Mouse (Mus musculus): ENCODE data around the gene Ercc6l2. TPM values are rescaled to one million over a fixed set of nuclear protein-coding genes. Genes with fewer than 3 reads are reported as not detected.

Gene Ercc6l2
- polyA plus RNA-seq, 1 experiment from 2014 or later, result 32.1 TPM

DNA sequence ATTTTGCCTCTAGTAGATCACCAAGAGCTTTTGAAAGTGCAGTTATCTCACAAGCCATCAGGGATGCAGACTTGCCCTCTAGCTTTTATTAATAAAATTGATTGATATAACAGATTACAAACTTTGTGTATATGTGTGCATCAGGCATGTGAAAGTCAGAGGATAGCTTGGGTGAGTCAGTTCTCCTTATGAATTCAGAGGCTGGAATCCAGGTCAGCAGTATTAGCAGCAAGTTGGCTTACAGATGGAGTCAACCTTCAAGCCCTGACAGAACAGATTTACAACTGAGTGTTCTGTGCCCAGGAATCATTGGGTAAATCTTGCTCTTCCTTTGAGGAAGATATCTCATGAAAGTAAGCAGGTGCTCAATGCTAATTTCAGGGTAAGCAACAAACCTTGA is 891 bp downstream of the Ercc6l2 start:
- H3K27ac ChIP-seq (ENCODE audit: low read depth), result no peak overlapping the region

DNA sequence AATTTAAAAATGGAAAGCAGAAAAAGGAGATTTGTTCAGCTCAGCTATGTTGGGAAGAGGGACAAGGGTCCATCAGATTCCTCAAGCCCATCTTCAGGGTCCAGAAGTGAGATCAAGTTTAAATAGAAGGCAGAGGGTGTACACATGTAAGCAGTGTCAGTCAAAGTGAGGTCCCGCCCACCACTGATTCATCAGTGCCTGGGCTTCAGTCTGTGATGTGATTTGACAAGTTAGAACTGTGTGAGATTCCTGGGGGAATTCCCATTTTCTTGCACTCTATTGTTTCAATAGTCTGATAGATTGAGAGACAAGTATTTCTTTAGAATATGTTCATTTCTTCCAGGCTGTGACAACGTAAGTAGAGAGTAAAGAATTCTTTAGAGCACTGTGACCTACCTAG is 30.7 kb downstream of the Ercc6l2 start:
- Histone ChIP-seq H3K4me1 (ENCODE audit: insufficient read depth) (no peaks in the 10 kb centered on the region), H3K36me3 (ENCODE audit: insufficient read depth) (peaks cover 44% of the 10 kb centered on the region), H3K27me3 (ENCODE audit: insufficient read depth, low read length) (no peaks in the 10 kb centered on the region), H3K9ac (no peak overlapping the region), H3K4me2 (no peak overlapping the region), H3K27ac (ENCODE audit: low read depth) (no peak overlapping the region), H3K4me3 (ENCODE audit: low read depth, low read length) (no peak overlapping the region), H3K9me3 (ENCODE audit: low read depth, low read length) (no peaks in the 10 kb centered on the region)
- no peak for ATAC-seq (ENCODE audit: insufficient read depth)
- TF ChIP-seq CTCF (IDR thresholded peaks at IDR 0.05; ENCODE audit: low read depth), result no peak
- 91% methylated on average over 2 of the region's 2 CpGs for WGBS
- no peak for DNase-seq

More for the DNA sequence above, 891 bp downstream of the Ercc6l2 start:
- Histone ChIP-seq H3K4me2 (peak overlapping the region; percentile 93), H3K4me1 (ENCODE audit: insufficient read depth) (peaks cover 15% of the 10 kb centered on the region), H3K9me3 (ENCODE audit: low read depth, low read length) (no peaks in the 10 kb centered on the region), H3K9ac (peak overlapping the region; percentile 88), H3K27me3 (ENCODE audit: insufficient read depth, low read length) (no peaks in the 10 kb centered on the region), H3K4me3 (ENCODE audit: low read depth, low read length) (peak overlapping the region; percentile 67), H3K36me3 (ENCODE audit: insufficient read depth) (no peaks in the 10 kb centered on the region)
- ATAC-seq (ENCODE audit: insufficient read depth), result no peak
- no peak for DNase-seq
- no peak for TF ChIP-seq CTCF (IDR thresholded peaks at IDR 0.05; ENCODE audit: low read depth)

DNA sequence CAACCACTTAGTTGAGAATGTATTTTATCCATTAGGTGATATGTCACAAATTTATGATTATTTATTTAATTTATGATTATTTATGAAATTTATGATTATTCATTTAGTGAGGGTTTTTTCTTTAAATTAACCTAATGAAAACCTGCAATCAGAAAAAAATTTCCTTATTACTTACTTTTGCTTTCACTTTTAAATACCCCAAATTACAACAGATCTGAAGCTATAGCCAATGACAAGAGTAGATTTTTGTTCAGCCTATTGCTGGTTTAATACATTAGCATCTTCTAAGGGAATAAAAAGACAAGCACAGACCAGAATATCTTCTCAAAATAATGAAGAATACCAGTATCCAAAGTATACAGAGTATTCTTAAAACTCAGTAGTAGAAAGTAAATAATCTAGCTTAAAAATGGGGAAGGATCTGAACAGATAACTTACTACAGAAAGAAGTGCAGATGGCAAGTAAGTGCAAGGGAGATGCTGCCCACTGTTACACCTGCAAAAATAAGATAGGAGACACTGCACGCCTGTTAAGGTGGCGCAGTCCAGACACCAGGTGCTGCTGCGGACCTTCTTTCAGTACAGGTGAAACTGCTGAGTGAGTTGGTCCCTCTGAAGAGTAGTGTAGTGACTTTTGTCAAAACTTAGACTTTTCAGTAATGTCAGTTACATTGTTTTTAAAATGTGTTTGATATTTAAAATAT is 35.4 kb downstream of the Ercc6l2 start:
- no peak for ATAC-seq (ENCODE audit: insufficient read depth)
- 92% methylated on average over 3 of the region's 3 CpGs for WGBS

DNA sequence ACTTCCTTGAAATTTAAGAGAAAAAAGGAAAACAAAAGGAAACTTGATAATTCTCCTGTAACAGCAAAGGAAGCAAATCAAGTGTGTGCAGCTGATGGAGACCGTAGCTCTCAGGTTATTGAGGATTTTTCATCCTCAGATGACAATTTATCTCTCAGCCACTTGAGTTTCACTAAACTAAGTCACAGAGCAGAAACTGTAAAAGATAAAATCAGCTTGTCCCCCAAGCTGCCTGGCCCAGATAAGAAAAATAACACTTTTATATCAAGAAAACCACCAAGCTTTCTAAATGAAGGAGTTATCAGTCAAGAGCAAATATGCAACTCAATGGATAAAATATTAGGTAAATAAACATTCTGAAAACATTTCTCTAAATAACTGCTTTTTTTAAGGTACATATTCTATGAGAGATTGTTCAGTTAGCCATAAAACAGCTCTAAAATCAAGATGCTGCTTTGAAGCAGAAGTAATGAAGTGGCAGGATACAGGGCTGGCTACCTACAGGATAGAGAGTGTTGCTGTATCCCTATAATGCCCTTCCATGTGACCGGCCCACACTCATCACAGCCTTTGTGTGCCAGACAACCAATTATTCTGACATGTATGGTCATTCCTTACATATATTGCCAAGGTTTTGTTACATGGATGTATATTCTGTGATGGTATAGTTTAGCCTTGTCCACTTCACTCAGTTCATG is 57.7 kb downstream of the Ercc6l2 start:
- H3K4me2 ChIP-seq, result no peak overlapping the region
- no peaks in the 10 kb centered on the region for H3K27me3 ChIP-seq (ENCODE audit: insufficient read depth, low read length)
- H3K4me3 ChIP-seq (ENCODE audit: low read depth, low read length), result no peak overlapping the region
- peaks cover 28% of the 10 kb centered on the region for H3K36me3 ChIP-seq (ENCODE audit: insufficient read depth)
- WGBS, result 87% methylated on average over 2 of the region's 2 CpGs
- TF ChIP-seq CTCF (IDR thresholded peaks at IDR 0.05; ENCODE audit: low read depth), result no peak
- DNase-seq (no peak), ATAC-seq (ENCODE audit: insufficient read depth) (no peak)
- no peaks in the 10 kb centered on the region for H3K9me3 ChIP-seq (ENCODE audit: low read depth, low read length)
- H3K27ac ChIP-seq (ENCODE audit: low read depth), result no peak overlapping the region
- no peak overlapping the region for H3K9ac ChIP-seq
- no peaks in the 10 kb centered on the region for H3K4me1 ChIP-seq (ENCODE audit: insufficient read depth)

More for the DNA sequence above, 35.4 kb downstream of the Ercc6l2 start:
- H3K36me3 ChIP-seq (ENCODE audit: insufficient read depth), result peaks cover 28% of the 10 kb centered on the region; the same call in 1 of the 2 replicates
- H3K9me3 ChIP-seq (ENCODE audit: low read depth, low read length), result no peaks in the 10 kb centered on the region
- no peaks in the 10 kb centered on the region for H3K27me3 ChIP-seq (ENCODE audit: insufficient read depth, low read length)
- no peaks in the 10 kb centered on the region; the same call in 1 of the 2 replicates for H3K4me1 ChIP-seq (ENCODE audit: insufficient read depth)
- no peak overlapping the region for H3K27ac ChIP-seq (ENCODE audit: low read depth)
- no peak overlapping the region for H3K4me2 ChIP-seq
- TF ChIP-seq CTCF (IDR thresholded peaks at IDR 0.05; ENCODE audit: low read depth), result no peak
- DNase-seq, result no peak
- H3K9ac ChIP-seq, result no peak overlapping the region
- H3K4me3 ChIP-seq (ENCODE audit: low read depth, low read length), result no peak overlapping the region

DNA sequence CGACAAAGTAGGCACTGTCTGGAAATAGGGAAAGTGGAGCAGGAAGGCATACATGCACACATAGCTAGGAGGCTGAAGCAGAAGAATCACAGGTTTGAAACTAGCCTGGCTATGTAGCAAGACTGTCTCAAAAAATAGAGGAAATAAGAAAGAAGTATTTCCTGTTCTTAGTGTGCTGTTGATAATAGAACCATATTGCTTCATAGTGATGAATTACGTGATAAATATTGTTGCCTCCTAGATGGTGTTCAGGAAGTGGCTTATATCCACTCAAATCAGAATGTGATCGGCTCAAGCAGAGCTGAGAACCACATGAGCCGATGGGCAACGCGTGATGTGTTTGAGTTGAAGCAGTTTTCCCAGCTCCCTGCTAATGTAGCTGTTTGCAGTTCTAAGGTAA is 62.1 kb downstream of the Ercc6l2 start:
- no peak for ATAC-seq (ENCODE audit: insufficient read depth)
- H3K27ac ChIP-seq (ENCODE audit: low read depth), result no peak overlapping the region
- no peak overlapping the region for H3K4me3 ChIP-seq (ENCODE audit: low read depth, low read length)
- H3K9ac ChIP-seq, result no peak overlapping the region
- no peak for TF ChIP-seq CTCF (IDR thresholded peaks at IDR 0.05; ENCODE audit: low read depth)
- no peaks in the 10 kb centered on the region for H3K9me3 ChIP-seq (ENCODE audit: low read depth, low read length)
- peaks cover 9% of the 10 kb centered on the region for H3K36me3 ChIP-seq (ENCODE audit: insufficient read depth)
- DNase-seq, result no peak
- H3K27me3 ChIP-seq (ENCODE audit: insufficient read depth, low read length), result no peaks in the 10 kb centered on the region
- no peaks in the 10 kb centered on the region for H3K4me1 ChIP-seq (ENCODE audit: insufficient read depth)
- WGBS, result 75% methylated on average over 6 of the region's 6 CpGs
- no peak overlapping the region for H3K4me2 ChIP-seq

DNA sequence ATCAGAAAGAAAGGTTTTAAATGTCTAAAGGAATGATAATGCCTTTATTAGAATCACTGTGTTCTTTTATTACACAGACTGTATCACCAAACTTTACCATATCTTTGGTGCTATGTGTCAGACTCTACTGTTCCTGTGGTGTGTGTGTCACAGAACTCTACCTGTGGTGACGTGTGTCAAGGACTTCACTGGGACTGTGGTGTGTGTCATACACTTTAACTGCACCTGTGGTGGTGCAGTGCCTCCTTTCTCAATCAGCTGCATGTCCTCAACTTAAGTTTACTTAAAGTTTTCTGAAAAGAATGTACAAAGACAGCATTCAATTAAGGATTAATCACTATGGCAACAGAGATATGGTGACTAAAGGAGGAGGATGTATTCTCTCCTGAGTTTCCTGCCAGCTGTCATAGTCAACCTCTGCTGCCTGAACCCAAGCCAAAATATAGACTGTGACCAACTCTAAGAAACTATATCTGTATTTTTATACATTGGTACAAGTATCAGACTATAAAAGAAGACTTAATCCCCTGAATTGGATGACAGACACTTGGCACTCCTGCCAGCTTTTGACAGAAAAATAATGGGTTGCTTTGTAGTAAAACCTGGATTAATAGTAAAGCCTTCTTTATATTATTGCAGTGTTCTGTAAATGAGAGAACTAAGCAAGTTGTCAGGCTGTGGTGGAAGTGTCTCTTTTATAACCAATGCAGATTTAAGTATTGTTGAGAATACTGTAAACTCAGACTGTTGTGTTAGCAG is 64.2 kb downstream of the Ercc6l2 start:
- Histone ChIP-seq H3K9ac (no peak overlapping the region), H3K4me1 (ENCODE audit: insufficient read depth) (no peaks in the 10 kb centered on the region; the same call in 1 of the 2 replicates), H3K27me3 (ENCODE audit: insufficient read depth, low read length) (no peaks in the 10 kb centered on the region), H3K36me3 (ENCODE audit: insufficient read depth) (no peaks in the 10 kb centered on the region), H3K9me3 (ENCODE audit: low read depth, low read length) (no peaks in the 10 kb centered on the region), H3K4me3 (ENCODE audit: low read depth, low read length) (no peak overlapping the region), H3K4me2 (no peak overlapping the region), H3K27ac (ENCODE audit: low read depth) (no peak overlapping the region)
- WGBS, result 31% methylated on average over 1 of the region's 1 CpGs
- DNase-seq, result peak; percentile 29
- TF ChIP-seq CTCF (IDR thresholded peaks at IDR 0.05; ENCODE audit: low read depth), result no peak
- ATAC-seq (ENCODE audit: insufficient read depth), result peak; percentile 58; the same call in 1 of the 2 replicates

DNA sequence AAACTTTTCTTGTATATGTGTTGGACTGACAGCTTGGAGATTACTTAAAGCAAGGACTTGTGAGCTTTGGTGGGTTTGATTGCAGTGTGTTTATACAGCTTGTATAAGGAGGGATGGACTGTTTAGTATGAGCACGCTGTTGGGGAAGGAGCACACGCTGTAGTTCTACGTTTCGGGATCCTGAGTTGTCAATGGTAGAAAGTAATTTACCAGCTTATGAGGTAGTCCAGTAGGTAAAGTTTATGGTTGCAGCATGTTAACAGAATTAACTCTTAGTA is 64.8 kb downstream of the Ercc6l2 start:
- no peak for TF ChIP-seq CTCF (IDR thresholded peaks at IDR 0.05; ENCODE audit: low read depth)
- DNase-seq (no peak), ATAC-seq (ENCODE audit: insufficient read depth) (no peak)
- WGBS, result 46% methylated on average over 4 of the region's 4 CpGs
- Histone ChIP-seq H3K27me3 (ENCODE audit: insufficient read depth, low read length) (no peaks in the 10 kb centered on the region), H3K36me3 (ENCODE audit: insufficient read depth) (no peaks in the 10 kb centered on the region), H3K9ac (no peak overlapping the region), H3K4me2 (no peak overlapping the region), H3K4me3 (ENCODE audit: low read depth, low read length) (no peak overlapping the region), H3K4me1 (ENCODE audit: insufficient read depth) (no peaks in the 10 kb centered on the region; the same call in 1 of the 2 replicates), H3K27ac (ENCODE audit: low read depth) (no peak overlapping the region), H3K9me3 (ENCODE audit: low read depth, low read length) (no peaks in the 10 kb centered on the region)
